Mouse (Mus musculus): ENCODE measurements around the gene Mfsd4a. TPM values are rescaled to one million over a fixed set of nuclear protein-coding genes. Genes with fewer than 3 reads are reported as not detected.

The Mfsd4a gene
- polyA plus RNA-seq, 1 experiment from 2014 or later: 13.4 TPM

- peaks cover 35% of the 10 kb centered on the region for H3K27me3 ChIP-seq (ENCODE audit: low read depth, poor library complexity, severe bottlenecking)
- no peak overlapping the region for H3K27ac ChIP-seq
- H3K4me1 ChIP-seq: no peaks in the 10 kb centered on the region
- no peak overlapping the region for H3K4me3 ChIP-seq
- no peaks in the 10 kb centered on the region for H3K9me3 ChIP-seq (replicated peaks)
- H3K36me3 ChIP-seq: no peaks in the 10 kb centered on the region
- 57% methylated on average over 6 of the region's 6 CpGs for WGBS
- no peak for DNase-seq (ENCODE audit: low spot score)
Observed at GRCm38 (mm10) chr1:132061750-132062541, 5.9 kb downstream of the Mfsd4a start.

GRCm38 (mm10) chr1:132060036-132060769 lies 7.7 kb downstream of the Mfsd4a start:
- no peak overlapping the region for H3K27ac ChIP-seq
- no peaks in the 10 kb centered on the region for H3K4me1 ChIP-seq
- peaks cover 17% of the 10 kb centered on the region for H3K27me3 ChIP-seq (ENCODE audit: low read depth, poor library complexity, severe bottlenecking)
- no peaks in the 10 kb centered on the region for H3K9me3 ChIP-seq (replicated peaks)
- no peak overlapping the region for H3K4me3 ChIP-seq
- no peak for DNase-seq (ENCODE audit: low spot score)
- H3K36me3 ChIP-seq: no peaks in the 10 kb centered on the region
- 57% methylated on average over 7 of the region's 7 CpGs for WGBS

- H3K27ac ChIP-seq: no peak overlapping the region
- H3K9me3 ChIP-seq (replicated peaks): no peaks in the 10 kb centered on the region
- H3K4me1 ChIP-seq: no peaks in the 10 kb centered on the region
- no peak overlapping the region for H3K4me3 ChIP-seq
- 95% methylated on average over 5 of the region's 5 CpGs for WGBS
- DNase-seq (ENCODE audit: low spot score): no peak
- H3K27me3 ChIP-seq (ENCODE audit: low read depth, poor library complexity, severe bottlenecking): 0 out of 2 replicates have a peak, but pooled peaks cover 3% of the 10 kb centered on the region
- H3K36me3 ChIP-seq: no peaks in the 10 kb centered on the region
Observed at GRCm38 (mm10) chr1:132058558-132058957, 9.3 kb downstream of the Mfsd4a start.

- Histone ChIP-seq H3K27me3 (ENCODE audit: low read depth, poor library complexity, severe bottlenecking) (no peaks in the 10 kb centered on the region), H3K4me1 (no peaks in the 10 kb centered on the region), H3K27ac (no peak overlapping the region), H3K36me3 (no peaks in the 10 kb centered on the region), H3K4me3 (no peak overlapping the region), H3K9me3 (replicated peaks) (no peaks in the 10 kb centered on the region)
- WGBS: 78% methylated on average over 7 of the region's 7 CpGs
- DNase-seq (ENCODE audit: low spot score): no peak
Observed at GRCm38 (mm10) chr1:132055054-132055664, 12.7 kb downstream of the Mfsd4a start.

- no peaks in the 10 kb centered on the region for H3K36me3 ChIP-seq
- no peaks in the 10 kb centered on the region for H3K27me3 ChIP-seq (ENCODE audit: low read depth, poor library complexity, severe bottlenecking)
- 75% methylated on average over 3 of the region's 3 CpGs for WGBS
- H3K4me3 ChIP-seq: no peak overlapping the region
- no peak overlapping the region for H3K27ac ChIP-seq
- no peaks in the 10 kb centered on the region for H3K4me1 ChIP-seq
- H3K9me3 ChIP-seq (replicated peaks): no peaks in the 10 kb centered on the region
- DNase-seq (ENCODE audit: low spot score): no peak
Observed at GRCm38 (mm10) chr1:132054387-132054786, 13.5 kb downstream of the Mfsd4a start.

- Histone ChIP-seq H3K27ac (no peak overlapping the region), H3K27me3 (ENCODE audit: low read depth, poor library complexity, severe bottlenecking) (no peaks in the 10 kb centered on the region), H3K36me3 (no peaks in the 10 kb centered on the region), H3K9me3 (replicated peaks) (no peaks in the 10 kb centered on the region), H3K4me1 (no peaks in the 10 kb centered on the region), H3K4me3 (no peak overlapping the region)
- WGBS: 86% methylated on average over 3 of the region's 3 CpGs
- no peak for DNase-seq (ENCODE audit: low spot score)
Observed at GRCm38 (mm10) chr1:132051746-132052145, 16.1 kb downstream of the Mfsd4a start.

- Histone ChIP-seq H3K27me3 (ENCODE audit: low read depth, poor library complexity, severe bottlenecking) (no peaks in the 10 kb centered on the region), H3K4me3 (no peak overlapping the region), H3K9me3 (replicated peaks) (no peaks in the 10 kb centered on the region), H3K36me3 (no peaks in the 10 kb centered on the region), H3K27ac (no peak overlapping the region), H3K4me1 (no peaks in the 10 kb centered on the region)
- WGBS: 24% methylated on average over 15 of the region's 15 CpGs
- DNase-seq (ENCODE audit: low spot score): peak; percentile 80
Observed at GRCm38 (mm10) chr1:132046143-132046735, 21.6 kb downstream of the Mfsd4a start.

GRCm38 (mm10) chr1:132043759-132044158 lies 24.1 kb downstream of the Mfsd4a start:
- H3K4me1 ChIP-seq: no peaks in the 10 kb centered on the region
- H3K27ac ChIP-seq: no peak overlapping the region
- DNase-seq (ENCODE audit: low spot score): no peak
- no peaks in the 10 kb centered on the region for H3K9me3 ChIP-seq (replicated peaks)
- WGBS: 76% methylated on average over 4 of the region's 4 CpGs
- no peaks in the 10 kb centered on the region for H3K27me3 ChIP-seq (ENCODE audit: low read depth, poor library complexity, severe bottlenecking)
- H3K36me3 ChIP-seq: no peaks in the 10 kb centered on the region
- no peak overlapping the region for H3K4me3 ChIP-seq

- 0 out of 2 replicates have a peak overlapping the region, but pooled peaks have one; percentile 12 for H3K27ac ChIP-seq
- no peaks in the 10 kb centered on the region for H3K9me3 ChIP-seq (replicated peaks)
- no peak for DNase-seq (ENCODE audit: low spot score)
- H3K27me3 ChIP-seq (ENCODE audit: low read depth, poor library complexity, severe bottlenecking): no peaks in the 10 kb centered on the region
- no peak overlapping the region for H3K4me3 ChIP-seq
- H3K36me3 ChIP-seq: peaks cover 1% of the 10 kb centered on the region; the same call in 1 of the 2 replicates
- 79% methylated on average over 9 of the region's 9 CpGs for WGBS
- H3K4me1 ChIP-seq: no peaks in the 10 kb centered on the region
Observed at GRCm38 (mm10) chr1:132040201-132040621, 27.7 kb downstream of the Mfsd4a start.

GRCm38 (mm10) chr1:132038753-132039152 lies 29.1 kb downstream of the Mfsd4a start:
- no peaks in the 10 kb centered on the region for H3K27me3 ChIP-seq (ENCODE audit: low read depth, poor library complexity, severe bottlenecking)
- H3K36me3 ChIP-seq: peaks cover 16% of the 10 kb centered on the region
- H3K27ac ChIP-seq: no peak overlapping the region
- H3K9me3 ChIP-seq (replicated peaks): no peaks in the 10 kb centered on the region
- H3K4me1 ChIP-seq: no peaks in the 10 kb centered on the region
- no peak overlapping the region for H3K4me3 ChIP-seq
- DNase-seq (ENCODE audit: low spot score): no peak
- 77% methylated on average over 5 of the region's 5 CpGs for WGBS

GRCm38 (mm10) chr1:132037746-132038145 lies 30.1 kb downstream of the Mfsd4a start:
- Histone ChIP-seq H3K4me1 (no peaks in the 10 kb centered on the region), H3K9me3 (replicated peaks) (no peaks in the 10 kb centered on the region), H3K36me3 (peaks cover 26% of the 10 kb centered on the region), H3K27me3 (ENCODE audit: low read depth, poor library complexity, severe bottlenecking) (no peaks in the 10 kb centered on the region), H3K27ac (no peak overlapping the region), H3K4me3 (no peak overlapping the region)
- WGBS: 78% methylated on average over 3 of the region's 3 CpGs
- no peak for DNase-seq (ENCODE audit: low spot score)

GRCm38 (mm10) chr1:132032172-132032571 lies 35.7 kb downstream of the Mfsd4a start:
- 92% methylated on average over 7 of the region's 7 CpGs for WGBS
- H3K27me3 ChIP-seq (ENCODE audit: low read depth, poor library complexity, severe bottlenecking): no peaks in the 10 kb centered on the region
- no peak overlapping the region for H3K4me3 ChIP-seq
- peaks cover 76% of the 10 kb centered on the region for H3K36me3 ChIP-seq
- H3K4me1 ChIP-seq: no peaks in the 10 kb centered on the region
- DNase-seq (ENCODE audit: low spot score): no peak
- no peak overlapping the region for H3K27ac ChIP-seq
- no peaks in the 10 kb centered on the region for H3K9me3 ChIP-seq (replicated peaks)
